Mouse (Mus musculus) lung, embryonic 16.5 days (tissue): ENCODE measurements around the gene Slc31a1. TPM values are rescaled to one million over a fixed set of nuclear protein-coding genes. Genes with fewer than 3 reads are reported as not detected.
A peak's percentile ranks its signal among the peaks of the same experiment; 100 is the strongest.

Experiments
- ATAC-seq: fragments of 200-750 bp; cut with Nextera tagmentation; 2 replicates; pipeline ENCODE4 v1.8.0; 2017; ENCODE audit warnings: low read depth, mild to moderate bottlenecking, moderate library complexity
- H3K27ac ChIP-seq: fragments of 300-500 bp; sonication (generic); 2 replicates; pipeline ENCODE4 v1.5.1; 2014; ENCODE audit warnings: mild to moderate bottlenecking, control low read depth, low read length
- H3K27me3 ChIP-seq: fragments of 300-500 bp; sonication (generic); 2 replicates; pipeline ENCODE4 v1.6.1; 2014; ENCODE audit warnings: low read depth, low read length, mixed read lengths; ENCODE audit not compliant: control insufficient read depth, insufficient read depth
- H3K36me3 ChIP-seq: fragments of 300-500 bp; sonication (generic); 2 replicates; pipeline ENCODE4 v1.6.1; 2014; ENCODE audit warnings: low read length; ENCODE audit not compliant: control insufficient read depth, insufficient read depth
- H3K4me1 ChIP-seq: fragments of 300-500 bp; sonication (generic); replicated peaks from 2 replicates; pipeline ENCODE4 v1.6.1; 2014; ENCODE audit warnings: low read length, mixed read lengths; ENCODE audit not compliant: control insufficient read depth, insufficient read depth
- H3K4me2 ChIP-seq: fragments of 300-500 bp; sonication (generic); 2 replicates; pipeline ENCODE4 v1.6.1; 2014; ENCODE audit warnings: low read depth, low read length, control low read depth
- H3K4me3 ChIP-seq: fragments of 300-500 bp; sonication (generic); 2 replicates; pipeline ENCODE4 v1.5.1; 2014; ENCODE audit warnings: mild to moderate bottlenecking, low read length, control low read depth
- H3K9ac ChIP-seq: fragments of 300-500 bp; sonication (generic); 2 replicates; pipeline ENCODE4 v1.6.1; 2014; ENCODE audit warnings: low read length, control low read depth
- H3K9me3 ChIP-seq: fragments of 300-500 bp; sonication (generic); 2 replicates; pipeline ENCODE4 v1.6.1; 2016; ENCODE audit warnings: low read length; ENCODE audit not compliant: control insufficient read depth
- WGBS: fragments of 180-500 bp; shearing (Covaris S2); extraction: QIAGEN DNeasy Blood & Tissue Kit; methylation state at CpG from one replicate; pipeline ENCODE4 v1.1.7; 2014; 5-methylcytosine and 5-hydroxymethylcytosine counted together
- polyA plus RNA-seq: library from polyadenylated mRNA; unstranded; fragments of >200 nt; fragmentation: Nextera tagmentation; extraction: Ambion mirVana; gene quantifications from 2 replicates; pipeline ENCODE4 v1.2.1, GENCODE M21; 2015

Gene Slc31a1
- polyA plus RNA-seq, 1 experiment from 2014 or later = 51.9 TPM

DNA sequence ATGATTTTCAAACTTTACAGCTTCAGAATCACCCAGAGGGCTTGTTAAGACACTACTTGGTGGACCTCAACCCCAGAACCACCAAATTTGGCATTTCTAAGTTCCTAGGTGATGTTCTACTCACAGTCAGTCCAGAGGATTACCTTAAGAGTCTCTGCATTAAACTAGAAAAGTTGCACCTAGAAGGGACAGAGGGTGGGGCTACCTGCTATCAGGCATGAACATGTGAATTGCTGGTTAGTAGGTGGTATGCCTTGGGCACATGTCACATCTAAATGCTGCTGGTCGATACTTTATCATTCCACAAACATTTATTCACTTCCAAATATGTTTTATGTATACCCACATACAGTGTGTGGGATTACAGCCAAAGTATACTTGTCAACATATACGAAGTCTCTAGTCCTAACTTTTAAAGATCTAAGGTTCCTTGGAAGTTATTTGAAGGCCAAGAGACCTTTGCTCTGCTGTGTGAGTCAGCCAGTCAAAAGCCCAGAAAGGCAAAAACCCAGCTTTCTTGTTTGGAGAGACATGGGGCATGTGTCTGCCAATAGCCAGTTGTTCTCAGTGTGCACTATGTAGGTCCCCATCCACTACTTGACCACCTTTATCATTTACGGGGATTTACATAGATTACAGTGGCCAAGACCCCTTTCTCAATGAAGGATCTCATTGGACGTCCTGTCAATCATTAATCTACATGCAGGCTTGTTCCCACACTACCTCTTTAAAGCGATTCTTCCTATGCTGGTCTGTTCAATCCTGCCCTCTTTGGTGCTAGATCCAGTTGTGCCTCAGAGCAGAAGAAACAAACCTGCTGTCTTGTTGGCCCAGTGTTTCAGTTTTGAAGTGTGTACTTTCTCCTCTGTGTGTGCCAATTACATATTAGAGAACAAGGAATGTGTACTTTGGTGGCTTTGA, 29.3 kb downstream of the Slc31a1 start:
- H3K4me1 ChIP-seq = no peaks in the 10 kb centered on the region
- WGBS = 70% methylated on average over 5 of the region's 5 CpGs
- no peak overlapping the region for H3K4me3 ChIP-seq
- H3K9me3 ChIP-seq = no peaks in the 10 kb centered on the region
- H3K27ac ChIP-seq = no peak overlapping the region
- H3K4me2 ChIP-seq = no peak overlapping the region
- peaks cover 22% of the 10 kb centered on the region for H3K36me3 ChIP-seq
- no peak for ATAC-seq
- H3K27me3 ChIP-seq = no peaks in the 10 kb centered on the region
- no peak overlapping the region for H3K9ac ChIP-seq

- Histone ChIP-seq H3K4me1 (no peaks in the 10 kb centered on the region), H3K9ac (no peak overlapping the region), H3K9me3 (no peaks in the 10 kb centered on the region), H3K36me3 (peaks cover 38% of the 10 kb centered on the region), H3K27ac (no peak overlapping the region), H3K27me3 (no peaks in the 10 kb centered on the region), H3K4me3 (no peak overlapping the region), H3K4me2 (no peak overlapping the region)
- 81% methylated on average over 7 of the region's 7 CpGs for WGBS
- no peak for ATAC-seq
Observed at GRCm38 (mm10) chr4:62391892-62392291, 31.4 kb downstream of the Slc31a1 start.

- H3K4me1 ChIP-seq = no peaks in the 10 kb centered on the region
- no peak for ATAC-seq
- H3K27me3 ChIP-seq = no peaks in the 10 kb centered on the region
- no peak overlapping the region for H3K9ac ChIP-seq
- H3K27ac ChIP-seq = no peak overlapping the region
- H3K4me3 ChIP-seq = no peak overlapping the region
- H3K4me2 ChIP-seq = no peak overlapping the region
- H3K9me3 ChIP-seq = no peaks in the 10 kb centered on the region
- peaks cover 51% of the 10 kb centered on the region for H3K36me3 ChIP-seq
- WGBS = 77% methylated on average over 6 of the region's 6 CpGs
Observed at GRCm38 (mm10) chr4:62393459-62393858, 32.9 kb downstream of the Slc31a1 start.

GRCm38 (mm10) chr4:62395806-62396205, 35.3 kb downstream of the Slc31a1 start:
- H3K4me3 ChIP-seq = no peak overlapping the region
- no peak for ATAC-seq
- 85% methylated on average over 1 of the region's 1 CpGs for WGBS

GRCm38 (mm10) chr4:62397616-62398365, 37.3 kb downstream of the Slc31a1 start:
- H3K4me3 ChIP-seq = no peak overlapping the region
- WGBS = 79% methylated on average over 4 of the region's 4 CpGs
- H3K36me3 ChIP-seq = peaks cover 71% of the 10 kb centered on the region
- H3K27ac ChIP-seq = no peak overlapping the region
- H3K9ac ChIP-seq = no peak overlapping the region
- H3K9me3 ChIP-seq = no peaks in the 10 kb centered on the region
- H3K27me3 ChIP-seq = no peaks in the 10 kb centered on the region
- H3K4me1 ChIP-seq = no peaks in the 10 kb centered on the region
- H3K4me2 ChIP-seq = no peak overlapping the region
- no peak for ATAC-seq

More at GRCm38 (mm10) chr4:62395806-62396205, 35.3 kb downstream of the Slc31a1 start:
- Histone ChIP-seq H3K4me2 (no peak overlapping the region), H3K27ac (no peak overlapping the region), H3K27me3 (no peaks in the 10 kb centered on the region), H3K9ac (no peak overlapping the region), H3K36me3 (peaks cover 59% of the 10 kb centered on the region), H3K9me3 (no peaks in the 10 kb centered on the region), H3K4me1 (no peaks in the 10 kb centered on the region)

DNA sequence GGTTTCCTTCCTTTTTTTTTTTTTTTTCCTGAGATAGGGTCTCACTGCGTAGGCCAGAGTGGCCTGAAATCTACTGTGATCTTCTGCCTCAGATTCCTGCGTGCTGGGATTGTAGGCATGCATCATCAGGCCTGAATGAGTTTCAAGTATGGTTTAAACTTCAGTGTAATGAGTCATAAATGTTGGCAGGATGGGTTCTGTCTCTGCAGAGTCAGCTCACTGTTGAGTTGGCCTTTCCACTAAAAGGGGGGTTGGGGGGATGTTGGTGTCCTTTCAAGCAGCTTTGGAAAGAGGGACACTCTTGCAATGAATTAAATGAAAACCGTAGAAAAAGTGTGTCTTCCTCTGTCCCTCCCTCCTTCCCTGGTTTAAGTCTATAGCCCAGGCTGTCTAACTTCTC, 38.4 kb downstream of the Slc31a1 start:
- no peak overlapping the region for H3K4me3 ChIP-seq
- H3K36me3 ChIP-seq = peaks cover 68% of the 10 kb centered on the region
- no peaks in the 10 kb centered on the region for H3K4me1 ChIP-seq
- H3K27me3 ChIP-seq = no peaks in the 10 kb centered on the region
- no peak overlapping the region for H3K27ac ChIP-seq
- no peak for ATAC-seq
- no peak overlapping the region for H3K4me2 ChIP-seq
- H3K9me3 ChIP-seq = no peaks in the 10 kb centered on the region
- no peak overlapping the region for H3K9ac ChIP-seq
- 86% methylated on average over 3 of the region's 3 CpGs for WGBS

DNA sequence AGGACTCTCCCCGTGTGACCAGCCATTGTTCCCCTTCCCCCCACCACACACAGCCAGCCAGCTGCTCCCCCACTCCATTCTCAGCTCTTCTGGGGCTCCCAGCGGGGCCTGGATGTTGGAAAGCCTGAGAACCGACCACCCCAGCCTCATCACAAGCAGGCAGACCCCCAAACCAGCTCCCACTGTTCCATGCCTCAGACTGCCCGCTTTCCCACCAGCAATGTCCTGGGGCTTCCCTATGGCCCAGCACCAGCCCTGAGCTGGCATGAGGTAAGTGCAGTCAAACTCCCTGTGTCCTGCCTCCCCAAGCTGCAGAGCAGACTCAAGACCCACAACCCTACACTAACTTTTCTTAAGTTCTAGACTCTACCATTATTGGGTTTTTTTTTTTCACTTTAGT, 45.6 kb downstream of the Slc31a1 start:
- no peak overlapping the region for H3K27ac ChIP-seq
- no peak for ATAC-seq
- no peak overlapping the region for H3K4me2 ChIP-seq
- H3K27me3 ChIP-seq = no peaks in the 10 kb centered on the region
- 85% methylated on average over 4 of the region's 4 CpGs for WGBS
- H3K4me1 ChIP-seq = peaks cover 12% of the 10 kb centered on the region
- no peaks in the 10 kb centered on the region for H3K9me3 ChIP-seq
- H3K4me3 ChIP-seq = no peak overlapping the region
- no peak overlapping the region for H3K9ac ChIP-seq
- H3K36me3 ChIP-seq = peaks cover 17% of the 10 kb centered on the region

DNA sequence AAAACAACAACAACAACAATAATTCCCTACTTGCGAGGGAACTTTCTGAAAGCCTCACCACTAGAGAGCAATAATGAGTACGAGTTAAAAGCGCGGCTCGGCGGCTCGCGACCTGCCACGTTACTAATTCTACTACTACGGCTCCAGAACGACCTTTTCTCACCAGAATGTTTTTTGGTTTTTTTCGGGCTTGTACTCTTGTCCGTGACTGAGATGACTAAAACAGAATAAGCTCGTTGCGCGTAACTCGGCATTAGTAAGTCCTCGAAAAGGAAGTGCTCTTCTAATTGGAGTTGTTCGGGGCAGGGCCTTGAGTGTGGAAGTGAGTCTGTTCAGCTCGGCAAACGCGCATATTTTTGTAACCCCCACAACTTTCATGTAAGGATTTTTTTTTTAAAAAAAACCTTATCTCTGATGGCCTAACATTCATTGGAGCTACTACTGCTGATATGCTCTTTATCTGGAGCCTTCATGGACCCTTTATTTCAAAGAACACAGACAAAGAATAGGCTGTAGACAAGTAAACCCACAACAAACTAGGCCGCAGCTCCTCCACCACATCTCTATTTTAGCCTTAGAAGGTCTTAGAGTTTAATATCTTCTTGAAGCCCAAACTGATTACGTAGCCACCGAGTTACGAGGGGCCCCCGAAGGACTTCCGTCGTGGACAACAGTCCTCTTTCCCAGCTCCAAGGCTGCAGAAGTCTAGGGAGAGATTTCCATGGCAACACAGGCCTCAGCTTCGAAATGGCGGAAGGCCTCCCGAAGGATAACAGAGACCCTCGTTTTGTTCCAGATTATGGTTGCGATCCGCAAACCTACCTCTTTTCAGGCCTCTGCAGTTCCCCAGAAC, 47.4 kb downstream of the Slc31a1 start:
- peak overlapping the region; percentile 60 for H3K4me2 ChIP-seq
- no peaks in the 10 kb centered on the region for H3K27me3 ChIP-seq
- under 1% methylated on average over 35 of the region's 35 CpGs for WGBS
- peaks cover 12% of the 10 kb centered on the region for H3K4me1 ChIP-seq
- peak overlapping the region; percentile 97 for H3K4me3 ChIP-seq
- no peaks in the 10 kb centered on the region for H3K9me3 ChIP-seq
- peak; percentile 50 for ATAC-seq
- peaks cover 19% of the 10 kb centered on the region for H3K36me3 ChIP-seq
- H3K27ac ChIP-seq = peak overlapping the region; percentile 85
- H3K9ac ChIP-seq = peak overlapping the region; percentile 83
